Mouse (Mus musculus): ENCODE results near the gene Rnf31. TPM values are rescaled to one million over a fixed set of nuclear protein-coding genes. Genes with fewer than 3 reads are reported as not detected.
A peak's percentile ranks its signal among the peaks of the same experiment; 100 is the strongest.

Gene Rnf31
- polyA plus RNA-seq, 1 experiment from 2014 or later = 9.7 TPM

DNA sequence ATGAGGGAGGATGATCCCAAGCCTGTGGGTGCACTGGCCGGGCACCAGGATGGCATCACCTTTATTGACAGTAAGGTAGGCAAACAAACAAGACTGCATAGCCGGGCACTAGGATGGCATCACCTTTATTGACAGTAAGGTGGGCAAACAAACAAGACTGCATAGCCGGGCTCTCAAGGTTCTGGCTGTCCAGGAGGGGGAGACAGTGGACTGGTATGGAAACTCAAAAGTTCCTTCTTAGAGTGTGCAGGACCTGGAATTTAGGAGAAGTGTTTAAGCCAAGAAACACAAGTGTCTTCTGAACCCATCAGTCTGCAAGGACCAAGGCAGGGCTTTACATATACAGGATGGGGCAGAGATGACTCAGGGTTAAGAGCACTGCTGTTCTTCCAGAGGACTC lies 25.8 kb upstream of the Rnf31 start:
- WGBS = 87% methylated on average over 3 of the region's 3 CpGs
- H3K4me2 ChIP-seq (ENCODE audit: low read depth, low read length) = no peak overlapping the region
- no peak overlapping the region for H3K27ac ChIP-seq (replicated peaks; ENCODE audit: low read depth, low read length)
- H3K36me3 ChIP-seq (replicated peaks; ENCODE audit: control insufficient read depth, insufficient read depth, low read depth, low read length) = peaks cover 3% of the 10 kb centered on the region
- no peak for DNase-seq (ENCODE audit: low spot score)
- no peaks in the 10 kb centered on the region for H3K9me3 ChIP-seq (replicated peaks; ENCODE audit: control insufficient read depth, low read length)
- peaks cover 4% of the 10 kb centered on the region; the same call in 1 of the 2 replicates for H3K4me1 ChIP-seq (ENCODE audit: control insufficient read depth, insufficient read depth, low read length)
- no peak for ATAC-seq (replicated peaks; ENCODE audit: insufficient number of reproducible peaks, low FRiP score, low TSS enrichment, low read depth)
- no peak overlapping the region for H3K4me3 ChIP-seq (ENCODE audit: low read depth, low read length)
- no peak overlapping the region for H3K9ac ChIP-seq (replicated peaks; ENCODE audit: low read length)
- no peaks in the 10 kb centered on the region for H3K27me3 ChIP-seq (ENCODE audit: control insufficient read depth, insufficient read depth, low read length)

GRCm38 (mm10) chr14:55567496-55567895 lies 24.0 kb upstream of the Rnf31 start:
- Histone ChIP-seq H3K4me2 (ENCODE audit: low read depth, low read length) (no peak overlapping the region), H3K9me3 (replicated peaks; ENCODE audit: control insufficient read depth, low read length) (no peaks in the 10 kb centered on the region), H3K4me3 (ENCODE audit: low read depth, low read length) (no peak overlapping the region), H3K4me1 (ENCODE audit: control insufficient read depth, insufficient read depth, low read length) (no peaks in the 10 kb centered on the region), H3K9ac (replicated peaks; ENCODE audit: low read length) (no peak overlapping the region), H3K36me3 (replicated peaks; ENCODE audit: control insufficient read depth, insufficient read depth, low read depth, low read length) (peaks cover 3% of the 10 kb centered on the region), H3K27me3 (ENCODE audit: control insufficient read depth, insufficient read depth, low read length) (no peaks in the 10 kb centered on the region), H3K27ac (replicated peaks; ENCODE audit: low read depth, low read length) (no peak overlapping the region)
- no peak for DNase-seq (ENCODE audit: low spot score)
- 85% methylated on average over 3 of the region's 3 CpGs for WGBS
- no peak for ATAC-seq (replicated peaks; ENCODE audit: insufficient number of reproducible peaks, low FRiP score, low TSS enrichment, low read depth)

- Histone ChIP-seq H3K9me3 (replicated peaks; ENCODE audit: control insufficient read depth, low read length) (no peaks in the 10 kb centered on the region), H3K4me1 (ENCODE audit: control insufficient read depth, insufficient read depth, low read length) (no peaks in the 10 kb centered on the region), H3K27ac (replicated peaks; ENCODE audit: low read depth, low read length) (no peak overlapping the region), H3K27me3 (ENCODE audit: control insufficient read depth, insufficient read depth, low read length) (no peaks in the 10 kb centered on the region), H3K4me3 (ENCODE audit: low read depth, low read length) (no peak overlapping the region), H3K4me2 (ENCODE audit: low read depth, low read length) (no peak overlapping the region), H3K9ac (replicated peaks; ENCODE audit: low read length) (no peak overlapping the region), H3K36me3 (replicated peaks; ENCODE audit: control insufficient read depth, insufficient read depth, low read depth, low read length) (peaks cover 3% of the 10 kb centered on the region)
- DNase-seq (ENCODE audit: low spot score) (no peak), ATAC-seq (replicated peaks; ENCODE audit: insufficient number of reproducible peaks, low FRiP score, low TSS enrichment, low read depth) (no peak)
- WGBS = 90% methylated on average over 2 of the region's 2 CpGs
Observed at GRCm38 (mm10) chr14:55570588-55570987, 20.9 kb upstream of the Rnf31 start.

DNA sequence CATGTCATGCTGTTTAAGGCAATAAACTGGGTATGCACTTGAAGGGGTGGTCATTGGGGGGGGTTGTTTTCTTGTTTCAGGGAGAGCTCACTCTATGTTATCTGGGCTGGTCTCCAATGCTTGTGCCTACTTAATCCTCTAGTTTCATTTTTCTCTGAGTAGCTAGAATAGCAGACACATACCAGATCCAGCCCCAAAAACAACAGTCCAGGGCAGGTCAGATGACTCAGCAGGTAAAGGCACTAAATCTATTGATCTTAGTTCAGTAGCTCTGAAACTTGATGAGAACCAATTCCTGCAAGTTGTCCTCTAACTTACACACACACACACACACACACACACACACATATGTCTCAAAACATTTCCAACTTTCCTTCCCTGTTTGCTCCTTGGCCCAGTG lies 19.7 kb upstream of the Rnf31 start:
- Histone ChIP-seq H3K36me3 (replicated peaks; ENCODE audit: control insufficient read depth, insufficient read depth, low read depth, low read length) (no peaks in the 10 kb centered on the region; the same call in 1 of the 2 replicates), H3K4me3 (ENCODE audit: low read depth, low read length) (no peak overlapping the region), H3K9me3 (replicated peaks; ENCODE audit: control insufficient read depth, low read length) (no peaks in the 10 kb centered on the region), H3K4me2 (ENCODE audit: low read depth, low read length) (no peak overlapping the region), H3K4me1 (ENCODE audit: control insufficient read depth, insufficient read depth, low read length) (no peaks in the 10 kb centered on the region), H3K27me3 (ENCODE audit: control insufficient read depth, insufficient read depth, low read length) (no peaks in the 10 kb centered on the region), H3K27ac (replicated peaks; ENCODE audit: low read depth, low read length) (no peak overlapping the region), H3K9ac (replicated peaks; ENCODE audit: low read length) (no peak overlapping the region)
- no peak for ATAC-seq (replicated peaks; ENCODE audit: insufficient number of reproducible peaks, low FRiP score, low TSS enrichment, low read depth)
- DNase-seq (ENCODE audit: low spot score) = no peak

DNA sequence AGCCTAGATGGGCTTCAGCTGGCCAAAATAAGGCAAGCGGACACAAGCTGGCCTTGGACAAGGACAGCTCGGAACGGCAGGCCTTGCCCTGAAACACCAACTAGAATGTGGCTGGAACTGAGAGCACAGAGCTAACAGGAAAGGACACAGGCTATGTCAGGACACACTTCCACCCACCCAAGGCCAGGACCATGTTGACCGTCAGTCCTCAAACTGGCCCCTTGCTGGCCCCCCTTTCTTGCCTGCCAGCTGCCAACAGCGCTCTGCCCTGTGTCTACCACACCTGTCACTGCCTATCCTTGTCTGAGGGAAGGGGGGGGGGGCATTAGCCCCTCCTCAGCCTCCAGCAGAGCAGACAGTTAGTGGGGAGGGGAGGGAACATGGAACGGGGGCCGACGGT lies 16.2 kb upstream of the Rnf31 start, which contains the start of gene Fitm1:
Gene Fitm1 (plus strand): TSS at position 316 of the 400 bp plus-strand sequence.
- WGBS = 68% methylated on average over 8 of the region's 8 CpGs
- peaks cover 4% of the 10 kb centered on the region; the same call in 1 of the 2 replicates for H3K4me1 ChIP-seq (ENCODE audit: control insufficient read depth, insufficient read depth, low read length)
- H3K27ac ChIP-seq (replicated peaks; ENCODE audit: low read depth, low read length) = no peak within 1 kb of the TSS
- H3K36me3 ChIP-seq (replicated peaks; ENCODE audit: control insufficient read depth, insufficient read depth, low read depth, low read length) = no peaks in the 10 kb centered on the region
- H3K4me3 ChIP-seq (ENCODE audit: low read depth, low read length) = no peak within 1 kb of the TSS
- no peak within 1 kb of the TSS for H3K4me2 ChIP-seq (ENCODE audit: low read depth, low read length)
- no peaks in the 10 kb centered on the region for H3K27me3 ChIP-seq (ENCODE audit: control insufficient read depth, insufficient read depth, low read length)
- DNase-seq (ENCODE audit: low spot score) (no peak), ATAC-seq (replicated peaks; ENCODE audit: insufficient number of reproducible peaks, low FRiP score, low TSS enrichment, low read depth) (no peak)
- H3K9ac ChIP-seq (replicated peaks; ENCODE audit: low read length) = no peak within 1 kb of the TSS
- no peaks in the 10 kb centered on the region for H3K9me3 ChIP-seq (replicated peaks; ENCODE audit: control insufficient read depth, low read length)

DNA sequence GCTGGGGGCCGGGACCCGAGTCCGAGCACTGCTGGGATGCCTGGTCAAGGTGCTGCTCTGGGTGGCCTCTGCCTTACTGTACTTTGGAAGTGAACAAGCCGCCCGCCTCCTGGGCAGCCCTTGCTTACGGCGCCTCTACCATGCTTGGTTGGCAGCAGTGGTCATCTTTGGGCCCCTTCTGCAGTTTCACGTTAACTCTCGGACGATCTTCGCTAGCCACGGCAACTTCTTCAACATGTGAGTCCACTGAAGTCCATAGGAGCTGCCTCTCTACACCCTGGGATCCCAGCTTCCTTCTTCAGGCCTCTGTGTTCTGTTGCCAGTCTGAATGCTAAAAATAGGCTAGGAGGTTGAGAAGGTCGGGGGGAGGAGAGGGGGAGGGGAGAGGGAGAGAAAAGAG lies 15.8 kb upstream of the Rnf31 start:
- Histone ChIP-seq H3K9ac (replicated peaks; ENCODE audit: low read length) (no peak overlapping the region), H3K9me3 (replicated peaks; ENCODE audit: control insufficient read depth, low read length) (no peaks in the 10 kb centered on the region), H3K4me3 (ENCODE audit: low read depth, low read length) (no peak overlapping the region), H3K4me1 (ENCODE audit: control insufficient read depth, insufficient read depth, low read length) (peaks cover 4% of the 10 kb centered on the region; the same call in 1 of the 2 replicates), H3K4me2 (ENCODE audit: low read depth, low read length) (no peak overlapping the region), H3K36me3 (replicated peaks; ENCODE audit: control insufficient read depth, insufficient read depth, low read depth, low read length) (no peaks in the 10 kb centered on the region), H3K27me3 (ENCODE audit: control insufficient read depth, insufficient read depth, low read length) (no peaks in the 10 kb centered on the region), H3K27ac (replicated peaks; ENCODE audit: low read depth, low read length) (no peak overlapping the region)
- WGBS = 60% methylated on average over 13 of the region's 13 CpGs
- no peak for DNase-seq (ENCODE audit: low spot score)
- ATAC-seq (replicated peaks; ENCODE audit: insufficient number of reproducible peaks, low FRiP score, low TSS enrichment, low read depth) = no peak

GRCm38 (mm10) chr14:55576376-55576775 lies 15.1 kb upstream of the Rnf31 start:
- H3K9ac ChIP-seq (replicated peaks; ENCODE audit: low read length) = no peak overlapping the region
- DNase-seq (ENCODE audit: low spot score) = no peak
- ATAC-seq (replicated peaks; ENCODE audit: insufficient number of reproducible peaks, low FRiP score, low TSS enrichment, low read depth) = no peak
- H3K4me1 ChIP-seq (ENCODE audit: control insufficient read depth, insufficient read depth, low read length) = peaks cover 4% of the 10 kb centered on the region; the same call in 1 of the 2 replicates
- H3K4me2 ChIP-seq (ENCODE audit: low read depth, low read length) = no peak overlapping the region
- 79% methylated on average over 16 of the region's 16 CpGs for WGBS
- H3K4me3 ChIP-seq (ENCODE audit: low read depth, low read length) = no peak overlapping the region
- H3K27me3 ChIP-seq (ENCODE audit: control insufficient read depth, insufficient read depth, low read length) = no peaks in the 10 kb centered on the region
- H3K36me3 ChIP-seq (replicated peaks; ENCODE audit: control insufficient read depth, insufficient read depth, low read depth, low read length) = no peaks in the 10 kb centered on the region
- H3K27ac ChIP-seq (replicated peaks; ENCODE audit: low read depth, low read length) = no peak overlapping the region
- H3K9me3 ChIP-seq (replicated peaks; ENCODE audit: control insufficient read depth, low read length) = no peaks in the 10 kb centered on the region

DNA sequence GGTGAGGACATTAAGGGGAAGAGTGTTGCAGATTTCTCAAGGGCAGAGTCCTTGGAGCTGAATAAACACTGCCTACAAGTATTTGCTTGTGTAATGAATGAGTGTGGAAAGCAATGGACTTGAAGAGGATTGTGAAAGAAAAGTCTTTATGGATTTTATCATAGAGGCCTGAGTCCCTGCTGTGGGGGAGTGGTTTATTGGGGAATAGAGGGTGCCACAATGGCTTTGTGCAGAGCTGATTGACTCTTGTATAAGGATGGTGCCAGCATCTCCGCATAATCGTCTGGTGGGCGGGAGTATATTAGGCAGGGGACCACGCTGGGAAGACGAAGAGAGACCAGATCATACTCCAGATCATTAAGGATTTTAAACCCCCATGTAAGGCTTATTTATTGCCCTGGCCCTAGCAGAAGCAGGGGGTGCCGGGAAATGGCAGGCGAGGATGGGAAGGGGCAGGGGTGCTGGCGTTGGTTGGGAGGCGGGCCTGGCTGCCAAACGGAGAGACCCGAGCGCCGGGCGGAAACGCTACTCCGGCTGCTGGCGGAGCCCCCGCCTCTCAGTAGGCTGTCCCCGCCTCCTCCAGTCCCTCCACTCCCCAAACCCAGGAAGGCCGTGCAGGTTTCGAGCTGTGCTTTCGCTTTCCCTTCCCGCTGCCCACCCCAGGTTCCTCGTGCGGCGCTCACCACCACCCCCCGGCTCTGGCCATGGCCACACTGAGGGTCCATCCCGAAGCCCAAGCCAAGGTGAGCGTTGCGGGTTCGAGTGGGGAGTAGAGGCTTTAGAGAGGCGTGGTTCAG lies 13.4 kb upstream of the Rnf31 start, which contains the start of gene Psme1:
Gene Psme1 (plus strand): TSS at position 253 of the 797 bp plus-strand sequence.
- ATAC-seq (replicated peaks; ENCODE audit: insufficient number of reproducible peaks, low FRiP score, low TSS enrichment, low read depth) (peak; percentile 85), DNase-seq (ENCODE audit: low spot score) (peak; percentile 86)
- H3K4me1 ChIP-seq (ENCODE audit: control insufficient read depth, insufficient read depth, low read length) = peaks cover 4% of the 10 kb centered on the region; the same call in 1 of the 2 replicates
- H3K9ac ChIP-seq (replicated peaks; ENCODE audit: low read length) = peak within 1 kb of the TSS; percentile 83
- peak within 1 kb of the TSS; percentile 52 for H3K4me3 ChIP-seq (ENCODE audit: low read depth, low read length)
- WGBS = under 1% methylated on average over 31 of the region's 32 CpGs
- H3K27me3 ChIP-seq (ENCODE audit: control insufficient read depth, insufficient read depth, low read length) = no peaks in the 10 kb centered on the region
- no peaks in the 10 kb centered on the region for H3K9me3 ChIP-seq (replicated peaks; ENCODE audit: control insufficient read depth, low read length)
- H3K36me3 ChIP-seq (replicated peaks; ENCODE audit: control insufficient read depth, insufficient read depth, low read depth, low read length) = no peaks in the 10 kb centered on the region
- H3K4me2 ChIP-seq (ENCODE audit: low read depth, low read length) = peak within 1 kb of the TSS; percentile 81
- peak within 1 kb of the TSS; percentile 48; the same call in 1 of the 2 replicates for H3K27ac ChIP-seq (replicated peaks; ENCODE audit: low read depth, low read length)

Measured in embryonic facial prominence, embryonic 11.5 days (tissue).